Mouse (Mus musculus) lung, adult 2 months (tissue): ENCODE measurements at regions not wholly inside any gene's neighbourhood (a gene's known extent, or its start where the extent isn't known, plus 50 kb on each side); places are given as distances from the start of the nearest gene placed in this dataset.

Experiments used
- DNase-seq: peaks from one replicate; pipeline ENCODE4 v3.0.0; 2022
- H3K4me1 ChIP-seq: fragments of 200-500 bp; 2 replicates; pipeline ENCODE4 v1.6.1; 2011; ENCODE audit warnings: low read length; ENCODE audit not compliant: control insufficient read depth, insufficient read depth
- H3K4me3 ChIP-seq: fragments of 200-500 bp; replicated peaks from 2 replicates; pipeline ENCODE3; 2011; ENCODE audit warnings: low read depth, mild to moderate bottlenecking, control low read depth, low read length; ENCODE audit errors: extremely low read depth
- CTCF ChIP-seq: fragments of 200-500 bp; IDR thresholded peaks from 2 replicates; pipeline ENCODE4 v1.5.1; 2011; ENCODE audit warnings: mild to moderate bottlenecking, low read length, control low read depth; ENCODE audit not compliant: insufficient read depth
- POLR2A ChIP-seq: fragments of 200-500 bp; IDR thresholded peaks from 2 replicates; pipeline ENCODE4 v1.6.1; 2011; ENCODE audit warnings: low read depth, mild to moderate bottlenecking, control low read depth, low read length, borderline replicate concordance; ENCODE audit errors: extremely low read depth
- WGBS: fragments of 180-500 bp; shearing (Covaris S2); methylation state at CpG from one replicate; pipeline ENCODE4 v1.1.7; 2018; 5-methylcytosine and 5-hydroxymethylcytosine counted together

- DNase-seq: no peak
- 89% methylated on average over 3 of the region's 3 CpGs for WGBS
- no peak for TF ChIP-seq POLR2A
- TF ChIP-seq CTCF: no peak
These were observed 440.2 kb downstream of the 1810013L24Rik start for GRCm38 (mm10) chr16:9270099-9270498.

GRCm38 (mm10) chr16:9270671-9271070 lies 440.8 kb downstream of the 1810013L24Rik start:
- Histone ChIP-seq H3K4me3 (no peak overlapping the region), H3K4me1 (no peaks in the 10 kb centered on the region)
- TF ChIP-seq CTCF (no peak), POLR2A (no peak)
- no peak for DNase-seq
- WGBS: 66% methylated on average over 1 of the region's 1 CpGs

More at GRCm38 (mm10) chr16:9270099-9270498, 440.2 kb downstream of the 1810013L24Rik start:
- Histone ChIP-seq H3K4me1 (no peaks in the 10 kb centered on the region), H3K4me3 (no peak overlapping the region)

GRCm38 (mm10) chr16:9273751-9274300 lies 443.9 kb downstream of the 1810013L24Rik start:
- WGBS: 56% methylated on average over 6 of the region's 6 CpGs
- TF ChIP-seq POLR2A (no peak), CTCF (no peak)
- no peak overlapping the region for H3K4me3 ChIP-seq

GRCm38 (mm10) chr16:9274583-9275100 lies 444.7 kb downstream of the 1810013L24Rik start:
- TF ChIP-seq CTCF (no peak), POLR2A (no peak)
- no peak for DNase-seq
- 70% methylated on average over 7 of the region's 7 CpGs for WGBS

More at GRCm38 (mm10) chr16:9273751-9274300, 443.9 kb downstream of the 1810013L24Rik start:
- H3K4me1 ChIP-seq: no peaks in the 10 kb centered on the region
- DNase-seq: no peak

GRCm38 (mm10) chr16:9275426-9275825 lies 445.5 kb downstream of the 1810013L24Rik start:
- Histone ChIP-seq H3K4me3 (no peak overlapping the region), H3K4me1 (no peaks in the 10 kb centered on the region)
- 70% methylated on average over 4 of the region's 4 CpGs for WGBS
- no peak for TF ChIP-seq POLR2A
- TF ChIP-seq CTCF: no peak
- no peak for DNase-seq

More at GRCm38 (mm10) chr16:9274583-9275100, 444.7 kb downstream of the 1810013L24Rik start:
- no peaks in the 10 kb centered on the region for H3K4me1 ChIP-seq
- no peak overlapping the region for H3K4me3 ChIP-seq

- Histone ChIP-seq H3K4me3 (no peak overlapping the region), H3K4me1 (no peaks in the 10 kb centered on the region)
- no peak for DNase-seq
- TF ChIP-seq CTCF (no peak), POLR2A (no peak)
- 72% methylated on average over 1 of the region's 1 CpGs for WGBS
These were observed 447.2 kb downstream of the 1810013L24Rik start for GRCm38 (mm10) chr16:9277064-9277463.

GRCm38 (mm10) chr16:9279726-9280125 lies 449.8 kb downstream of the 1810013L24Rik start:
- TF ChIP-seq CTCF (no peak), POLR2A (no peak)
- WGBS: 70% methylated on average over 6 of the region's 6 CpGs

GRCm38 (mm10) chr16:9280431-9280830 lies 450.5 kb downstream of the 1810013L24Rik start:
- 67% methylated on average over 4 of the region's 4 CpGs for WGBS
- TF ChIP-seq POLR2A (no peak), CTCF (no peak)

More at GRCm38 (mm10) chr16:9279726-9280125, 449.8 kb downstream of the 1810013L24Rik start:
- Histone ChIP-seq H3K4me3 (no peak overlapping the region), H3K4me1 (no peaks in the 10 kb centered on the region)
- no peak for DNase-seq

GRCm38 (mm10) chr16:9280931-9281330 lies 451.0 kb downstream of the 1810013L24Rik start:
- TF ChIP-seq CTCF (no peak), POLR2A (no peak)
- DNase-seq: no peak
- Histone ChIP-seq H3K4me3 (no peak overlapping the region), H3K4me1 (no peaks in the 10 kb centered on the region)
- WGBS: 10% methylated on average over 5 of the region's 5 CpGs

More at GRCm38 (mm10) chr16:9280431-9280830, 450.5 kb downstream of the 1810013L24Rik start:
- no peaks in the 10 kb centered on the region for H3K4me1 ChIP-seq
- no peak for DNase-seq
- no peak overlapping the region for H3K4me3 ChIP-seq

GRCm38 (mm10) chr16:9284423-9284822 lies 454.5 kb downstream of the 1810013L24Rik start:
- Histone ChIP-seq H3K4me1 (no peaks in the 10 kb centered on the region), H3K4me3 (no peak overlapping the region)
- no peak for TF ChIP-seq CTCF
- TF ChIP-seq POLR2A: no peak
- 35% methylated on average over 3 of the region's 3 CpGs for WGBS
- DNase-seq: no peak
